Mouse (Mus musculus) gastrocnemius, adult 2 months (tissue): ENCODE measurements around the gene Pld3. TPM values are rescaled to one million over a fixed set of nuclear protein-coding genes. Genes with fewer than 3 reads are reported as not detected.
"Not testable (repeated sequence)": the region's sequence is repeated elsewhere in the genome, so short reads cannot be mapped to it uniquely, and the experiment has no call there.

Source experiments
- DNase-seq: peaks from one replicate; pipeline ENCODE4 v3.0.0; 2022
- H3K27ac ChIP-seq: fragments of 200-600 bp; 2 replicates; pipeline ENCODE4 v1.8.1; 2022; ENCODE audit warnings: mild to moderate bottlenecking
- H3K4me3 ChIP-seq: fragments of 200-600 bp; 2 replicates; pipeline ENCODE4 v1.8.1; 2022; ENCODE audit warnings: mild to moderate bottlenecking, moderate library complexity
- CTCF ChIP-seq: fragments of 200-600 bp; IDR thresholded peaks from 2 replicates; pipeline ENCODE4 v1.8.1; 2022; ENCODE audit warnings: antibody characterized with exemption, mild to moderate bottlenecking, moderate library complexity
- intact Hi-C: fragments of 180-260 bp; cut with DNase I; formaldehyde crosslinking; loops from one replicate; pipeline ENCODE4 v1.15.1; 2025
- total RNA-seq, 2 experiments: library from RNA; stranded (reverse); gene quantifications; 2 replicates each; pipeline ENCODE4 v1.2.3; 2021

The Pld3 gene
- total RNA-seq, 2 experiments from 2014 or later, result 14.5 to 17.2 TPM

- peak overlapping the region; percentile 97 for H3K27ac ChIP-seq
- TF ChIP-seq CTCF, result peak; percentile 21
- peak overlapping the region; percentile 87 for H3K4me3 ChIP-seq
- intact Hi-C loops, result loop anchor here (2.0 kb wide), 2 partner anchors 17 to 19 kb away; no protein-coding TSS in a partner anchor
- DNase-seq, result peak; percentile 98
Measured at GRCm38 (mm10) chr7:27507711-27508647, 45.0 kb downstream of the Pld3 start.

- intact Hi-C loops, result loop anchor here (2.0 kb wide), 1 partner anchor 16 kb away; no protein-coding TSS in a partner anchor
- Histone ChIP-seq H3K27ac (peak overlapping the region; percentile 97), H3K4me3 (peak overlapping the region; percentile 87)
- no peak for TF ChIP-seq CTCF
- DNase-seq, result no peak
Measured at GRCm38 (mm10) chr7:27506765-27507370, 46.1 kb downstream of the Pld3 start.

- H3K27ac ChIP-seq, result peak overlapping the region; percentile 90
- peak; percentile 82 for DNase-seq
- peak overlapping the region; percentile 37 for H3K4me3 ChIP-seq
- intact Hi-C loops, result no loop called here
- TF ChIP-seq CTCF, result no peak
Measured at GRCm38 (mm10) chr7:27501620-27502019, 51.4 kb downstream of the Pld3 start.

- Histone ChIP-seq H3K27ac (0 out of 2 replicates have a peak within 1 kb of the TSS, but pooled peaks have one; percentile 35), H3K4me3 (peak within 1 kb of the TSS; percentile 26)
- no peak for TF ChIP-seq CTCF
- intact Hi-C loops, result no loop called here
- no peak for DNase-seq
Measured at GRCm38 (mm10) chr7:27499036-27499435, 54.0 kb downstream of the Pld3 start, which contains the start of gene Prx. Prx (plus strand) TSS chr7:27499324.

GRCm38 (mm10) chr7:27494659-27495367, 58.2 kb downstream of the Pld3 start:
- intact Hi-C loops, result loop anchor here (5.0 kb wide), 1 partner anchor 1677 kb away; the partner anchor contains the start of genes Ggn and Spred3
- not testable (repeated sequence) for DNase-seq, H3K4me3 ChIP-seq, H3K27ac ChIP-seq

GRCm38 (mm10) chr7:27493450-27493849, 59.6 kb downstream of the Pld3 start:
- no peak for TF ChIP-seq CTCF
- 0 out of 2 replicates have a peak overlapping the region, but pooled peaks have one; percentile 13 for H3K27ac ChIP-seq
- intact Hi-C loops, result loop anchor here (5.0 kb wide), 1 partner anchor 1679 kb away; the partner anchor contains the start of genes Ggn and Spred3

GRCm38 (mm10) chr7:27493022-27493421, 60.0 kb downstream of the Pld3 start:
- H3K4me3 ChIP-seq, result no peak overlapping the region
- DNase-seq, result no peak
- TF ChIP-seq CTCF, result no peak
- intact Hi-C loops, result loop anchor here (5.0 kb wide), 1 partner anchor 1679 kb away; the partner anchor contains the start of genes Ggn and Spred3
- peak overlapping the region; percentile 98; the same call in 1 of the 2 replicates for H3K27ac ChIP-seq

More at GRCm38 (mm10) chr7:27493450-27493849, 59.6 kb downstream of the Pld3 start:
- no peak for DNase-seq
- H3K4me3 ChIP-seq, result no peak overlapping the region

- intact Hi-C loops, result loop anchor here (2.0 to 5.0 kb wide), 2 partner anchors 15 to 1680 kb away; partner anchors contain the start of genes Ggn and Spred3
- H3K27ac ChIP-seq, result peak overlapping the region; percentile 98
- TF ChIP-seq CTCF, result no peak
- H3K4me3 ChIP-seq, result no peak overlapping the region
- no peak for DNase-seq
Measured at GRCm38 (mm10) chr7:27491856-27492255, 61.2 kb downstream of the Pld3 start.

GRCm38 (mm10) chr7:27490543-27491329, 62.3 kb downstream of the Pld3 start:
- intact Hi-C loops, result loop anchor here (2.0 to 5.0 kb wide), 2 partner anchors 16 to 1682 kb away; partner anchors contain the start of genes Ggn and Spred3
- TF ChIP-seq CTCF, result peak; percentile 96
- DNase-seq, result peak; percentile 98
- Histone ChIP-seq H3K27ac (peak overlapping the region; percentile 98), H3K4me3 (peak overlapping the region; percentile 71)

- DNase-seq, result no peak
- TF ChIP-seq CTCF, result no peak
- intact Hi-C loops, result loop anchor here (2.0 to 5.0 kb wide), 2 partner anchors 17 to 1682 kb away; partner anchors contain the start of genes Ggn and Spred3
- peak overlapping the region; percentile 98 for H3K27ac ChIP-seq
- H3K4me3 ChIP-seq, result peak overlapping the region; percentile 71
Measured at GRCm38 (mm10) chr7:27490227-27490542, 62.8 kb downstream of the Pld3 start.

GRCm38 (mm10) chr7:27489270-27489869, 63.6 kb downstream of the Pld3 start:
- H3K27ac ChIP-seq, result peak overlapping the region; percentile 98
- no peak for TF ChIP-seq CTCF
- intact Hi-C loops, result no loop called here
- DNase-seq, result no peak
- H3K4me3 ChIP-seq, result peak overlapping the region; percentile 71
